Comparison of ENCODE assay signal across 23 mouse cellular contexts in the genomic region with DNA sequence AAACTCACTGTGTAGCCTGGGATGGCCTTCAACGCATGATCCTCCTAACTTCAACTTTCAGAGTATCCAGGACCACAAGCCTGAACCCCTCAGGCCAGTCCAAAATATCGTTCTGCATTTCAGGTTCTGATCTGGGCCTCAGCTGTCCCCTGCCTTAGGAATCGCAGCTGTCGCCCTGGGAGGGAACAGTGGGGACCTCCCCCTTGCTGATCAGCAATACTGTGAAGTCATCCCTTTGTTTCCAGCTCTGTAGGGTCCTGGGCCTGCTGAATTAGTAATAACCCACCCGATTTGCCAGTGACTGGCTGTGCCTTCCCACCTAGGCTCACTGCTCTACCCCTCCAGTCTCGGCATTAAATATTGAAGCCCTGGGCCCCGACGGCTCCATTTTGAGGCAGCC. TPM values are rescaled to one million over a fixed set of nuclear protein-coding genes. Genes with fewer than 3 reads are reported as not detected.
DNase-seq lines count a peak whose midpoint lies in the region; ATAC-seq and TF ChIP-seq lines count a peak whose summit lies in the region.
"Had no signal": no experiment of that assay in that cellular context is flagged by ENCODE, and none has a peak within 500 bp of the region (broad histone marks: within the 10 kb centered on the region; RNA-seq: fewer than 3 reads in every experiment).

No protein-coding gene starts in this region.

- no peaks in the 10 kb centered on the region for H3K36me3 ChIP-seq in hindbrain, embryonic 12.5 days
- no peaks in the 10 kb centered on the region for H3K36me3 ChIP-seq in hindbrain, embryonic 14.5 days (replicated peaks; ENCODE audit: control insufficient read depth, insufficient read depth)
- no peaks in the 10 kb centered on the region for H3K36me3 ChIP-seq in midbrain, embryonic 13.5 days
- H3K36me3 ChIP-seq in midbrain, postnatal 0 days (ENCODE audit: insufficient read depth, low read length), result no peaks in the 10 kb centered on the region
- no peaks in the 10 kb centered on the region for H3K36me3 ChIP-seq in hindbrain, embryonic 13.5 days
- H3K36me3 ChIP-seq in kidney, adult 2 months (ENCODE audit: control insufficient read depth, insufficient read depth, low read length), result no peaks in the 10 kb centered on the region
- H3K36me3 ChIP-seq: embryonic facial prominence, embryonic 13.5 days; forebrain, embryonic 12.5 days; heart, embryonic 12.5 days; hindbrain, embryonic 15.5 days had no signal

- 52% methylated on average over 8 of the region's 8 CpGs for WGBS in hindbrain, embryonic 12.5 days
- WGBS in hindbrain, embryonic 14.5 days, result 38% methylated on average over 8 of the region's 8 CpGs
- 52% methylated on average over 8 of the region's 8 CpGs for WGBS in midbrain, embryonic 13.5 days
- 38% methylated on average over 8 of the region's 8 CpGs for WGBS in midbrain, postnatal 0 days
- 41% methylated on average over 8 of the region's 8 CpGs for WGBS in hindbrain, embryonic 13.5 days
- WGBS in kidney, adult 2 months, result 59% methylated on average over 8 of the region's 8 CpGs

- 0 out of 2 replicates have a peak, but pooled peaks cover 2% of the 10 kb centered on the region for H3K4me1 ChIP-seq in hindbrain, embryonic 12.5 days
- H3K4me1 ChIP-seq in hindbrain, embryonic 14.5 days (replicated peaks; ENCODE audit: control insufficient read depth, insufficient read depth, low read length), result no peaks in the 10 kb centered on the region
- H3K4me1 ChIP-seq in midbrain, embryonic 13.5 days (replicated peaks), result no peaks in the 10 kb centered on the region
- no peaks in the 10 kb centered on the region for H3K4me1 ChIP-seq in midbrain, postnatal 0 days (ENCODE audit: insufficient read depth, low read length)
- H3K4me1 ChIP-seq in hindbrain, embryonic 13.5 days (replicated peaks), result peaks cover 11% of the 10 kb centered on the region
- no peaks in the 10 kb centered on the region for H3K4me1 ChIP-seq in kidney, adult 2 months (ENCODE audit: control insufficient read depth, insufficient read depth, low read length)
- H3K4me1 ChIP-seq: forebrain, embryonic 12.5 days; hindbrain, embryonic 15.5 days had no signal

- H3K9ac ChIP-seq in hindbrain, embryonic 12.5 days, result no peak overlapping the region
- no peak overlapping the region for H3K9ac ChIP-seq in hindbrain, embryonic 14.5 days
- H3K9ac ChIP-seq in midbrain, embryonic 13.5 days (replicated peaks), result no peak overlapping the region
- no peak overlapping the region for H3K9ac ChIP-seq in midbrain, postnatal 0 days (replicated peaks; ENCODE audit: low read length, poor library complexity, severe bottlenecking)
- no peak overlapping the region for H3K9ac ChIP-seq in hindbrain, embryonic 13.5 days
- H3K9ac ChIP-seq: embryonic facial prominence, embryonic 13.5 days; forebrain, embryonic 12.5 days; heart, embryonic 12.5 days; hindbrain, embryonic 15.5 days had no signal

- peak; percentile 68; the same call in 1 of the 2 replicates for ATAC-seq in hindbrain, embryonic 12.5 days (ENCODE audit: low FRiP score)
- ATAC-seq in hindbrain, embryonic 14.5 days (ENCODE audit: low FRiP score), result no peak
- no peak for ATAC-seq in midbrain, embryonic 13.5 days
- ATAC-seq in midbrain, postnatal 0 days (ENCODE audit: low FRiP score), result no peak
- ATAC-seq in hindbrain, embryonic 13.5 days (ENCODE audit: low FRiP score), result no peak

- H3K4me2 ChIP-seq in hindbrain, embryonic 12.5 days (replicated peaks), result no peak overlapping the region
- H3K4me2 ChIP-seq in hindbrain, embryonic 14.5 days (replicated peaks), result no peak overlapping the region
- no peak overlapping the region for H3K4me2 ChIP-seq in midbrain, embryonic 13.5 days (replicated peaks)
- no peak overlapping the region for H3K4me2 ChIP-seq in midbrain, postnatal 0 days (ENCODE audit: low read depth, low read length, poor library complexity, severe bottlenecking)
- H3K4me2 ChIP-seq in hindbrain, embryonic 13.5 days, result no peak overlapping the region
- H3K4me2 ChIP-seq: embryonic facial prominence, embryonic 13.5 days; forebrain, embryonic 12.5 days; heart, embryonic 12.5 days; hindbrain, embryonic 15.5 days had no signal

- H3K9me3 ChIP-seq in hindbrain, embryonic 12.5 days (replicated peaks), result peaks cover 6% of the 10 kb centered on the region; the same call in 1 of the 2 replicates
- no peaks in the 10 kb centered on the region for H3K9me3 ChIP-seq in hindbrain, embryonic 14.5 days (ENCODE audit: control insufficient read depth, low read length)
- H3K9me3 ChIP-seq in midbrain, embryonic 13.5 days, result 0 out of 2 replicates have a peak, but pooled peaks cover 3% of the 10 kb centered on the region
- H3K9me3 ChIP-seq in midbrain, postnatal 0 days (ENCODE audit: low read length), result 0 out of 2 replicates have a peak, but pooled peaks cover 7% of the 10 kb centered on the region
- H3K9me3 ChIP-seq in hindbrain, embryonic 13.5 days, result peaks cover 6% of the 10 kb centered on the region
- H3K9me3 ChIP-seq: hindbrain, embryonic 15.5 days had no signal

- no peak overlapping the region for H3K4me3 ChIP-seq in hindbrain, embryonic 12.5 days
- H3K4me3 ChIP-seq in hindbrain, embryonic 14.5 days (replicated peaks; ENCODE audit: low read length), result no peak overlapping the region
- no peak overlapping the region for H3K4me3 ChIP-seq in midbrain, embryonic 13.5 days (replicated peaks)
- H3K4me3 ChIP-seq in midbrain, postnatal 0 days (ENCODE audit: low read depth, low read length), result no peak overlapping the region
- H3K4me3 ChIP-seq in hindbrain, embryonic 13.5 days, result no peak overlapping the region
- no peak overlapping the region for H3K4me3 ChIP-seq in kidney, adult 2 months (ENCODE audit: insufficient read depth, low read depth, low read length)
- H3K4me3 ChIP-seq: embryonic facial prominence, embryonic 13.5 days; forebrain, embryonic 12.5 days; gastrocnemius, adult 2 months; heart, embryonic 12.5 days; hindbrain, embryonic 15.5 days had no signal

- TF ChIP-seq CTCF in midbrain, postnatal 0 days (IDR thresholded peaks at IDR 0.05), result no peak
- TF ChIP-seq CTCF in kidney, adult 2 months (conservative IDR thresholded peaks at IDR 0.05; ENCODE audit: insufficient read depth, insufficient read length, low read depth, low read length), result no peak

- DNase-seq in hindbrain, embryonic 14.5 days (ENCODE audit: low spot score), result no peak
- no peak for DNase-seq in midbrain, postnatal 0 days (ENCODE audit: low spot score)
- DNase-seq in mesoderm, embryonic 11.5 days (ENCODE audit: low read depth, low spot score), result peak; percentile 15
- DNase-seq in kidney, adult 2 months, result no peak
- DNase-seq: adrenal gland, adult 2 months; adrenal gland, postnatal 25 days; cerebellum, adult 18-20 months; cerebellum, adult 9-11 months; cerebellum, postnatal 36 days; gastrocnemius, adult 2 months; gastrocnemius, postnatal 25 days had no signal

- peak overlapping the region; percentile 36 for H3K27ac ChIP-seq in hindbrain, embryonic 12.5 days
- H3K27ac ChIP-seq in hindbrain, embryonic 14.5 days, result no peak overlapping the region
- H3K27ac ChIP-seq in midbrain, embryonic 13.5 days, result peak overlapping the region; percentile 14; the same call in 1 of the 2 replicates
- no peak overlapping the region for H3K27ac ChIP-seq in midbrain, postnatal 0 days (ENCODE audit: low read depth, low read length)
- H3K27ac ChIP-seq in hindbrain, embryonic 13.5 days, result peak overlapping the region; percentile 52; the same call in 1 of the 2 replicates
- no peak overlapping the region for H3K27ac ChIP-seq in kidney, adult 2 months (ENCODE audit: insufficient read depth, low read depth, low read length)
- H3K27ac ChIP-seq: embryonic facial prominence, embryonic 13.5 days; forebrain, embryonic 12.5 days; gastrocnemius, adult 2 months; hindbrain, embryonic 15.5 days had no signal

- H3K27me3 ChIP-seq in hindbrain, embryonic 12.5 days, result 0 out of 2 replicates have a peak, but pooled peaks cover 4% of the 10 kb centered on the region
- no peaks in the 10 kb centered on the region for H3K27me3 ChIP-seq in hindbrain, embryonic 14.5 days (ENCODE audit: control insufficient read depth, insufficient read depth, low read length)
- no peaks in the 10 kb centered on the region for H3K27me3 ChIP-seq in midbrain, embryonic 13.5 days
- H3K27me3 ChIP-seq in midbrain, postnatal 0 days (ENCODE audit: insufficient read depth, low read length), result no peaks in the 10 kb centered on the region; the same call in 1 of the 2 replicates
- peaks cover 8% of the 10 kb centered on the region; the same call in 1 of the 2 replicates for H3K27me3 ChIP-seq in hindbrain, embryonic 13.5 days
- no peaks in the 10 kb centered on the region for H3K27me3 ChIP-seq in kidney, adult 2 months (replicated peaks; ENCODE audit: control insufficient read depth, insufficient read depth, low read length)
- H3K27me3 ChIP-seq: hindbrain, embryonic 15.5 days had no signal

- no peak for TF ChIP-seq POLR2A in kidney, adult 2 months (IDR thresholded peaks at IDR 0.05; ENCODE audit: low read depth, low read length)

RNA-seq across cellular contexts. Expression of a gene that starts 7.0 kb away (rescaled TPM):
- polyA plus RNA-seq in hindbrain, embryonic 12.5 days (2016; fragmentation: Nextera tagmentation; extraction: Ambion mirVana), result 12.0 and 14.6 TPM in 2 replicates
- polyA plus RNA-seq in hindbrain, embryonic 14.5 days (2014; fragmentation: Nextera tagmentation; extraction: Ambion mirVana), result 13.9 and 15.9 TPM in 2 replicates
- polyA plus RNA-seq in midbrain, embryonic 13.5 days (2015; fragmentation: Nextera tagmentation; extraction: Ambion mirVana), result 12.7 and 13.9 TPM in 2 replicates
- 56.5 and 60.6 TPM in 2 replicates for total RNA-seq in midbrain, postnatal 0 days (2014; rRNA removed)
- 30.4 and 35.0 TPM in 2 replicates for polyA plus RNA-seq in midbrain, postnatal 0 days (2015; fragmentation: Nextera tagmentation; extraction: Ambion mirVana)
- 13.1 and 13.3 TPM in 2 replicates for polyA plus RNA-seq in hindbrain, embryonic 13.5 days (2015; fragmentation: Nextera tagmentation; extraction: Ambion mirVana)
- 11.8 and 12.4 TPM in 2 replicates for polyA plus RNA-seq in kidney, adult 2 months (2012; rRNA removed)

RNA-seq across cellular contexts. Expression of a gene that starts 31.0 kb away (rescaled TPM):
- 22.9 and 26.3 TPM in 2 replicates for polyA plus RNA-seq in hindbrain, embryonic 12.5 days (2016; fragmentation: Nextera tagmentation; extraction: Ambion mirVana)
- polyA plus RNA-seq in hindbrain, embryonic 14.5 days (2014; fragmentation: Nextera tagmentation; extraction: Ambion mirVana), result 12.7 and 13.6 TPM in 2 replicates
- 17.3 and 19.5 TPM in 2 replicates for polyA plus RNA-seq in midbrain, embryonic 13.5 days (2015; fragmentation: Nextera tagmentation; extraction: Ambion mirVana)
- total RNA-seq in midbrain, postnatal 0 days (2014; rRNA removed), result 4.3 and 7.9 TPM in 2 replicates
- polyA plus RNA-seq in midbrain, postnatal 0 days (2015; fragmentation: Nextera tagmentation; extraction: Ambion mirVana), result 14.9 and 15.1 TPM in 2 replicates
- polyA plus RNA-seq in hindbrain, embryonic 13.5 days (2015; fragmentation: Nextera tagmentation; extraction: Ambion mirVana), result 16.2 and 16.9 TPM in 2 replicates
- polyA plus RNA-seq in kidney, adult 2 months (2012; rRNA removed), result 4.8 and 6.0 TPM in 2 replicates

RNA-seq across cellular contexts. Expression of a gene that starts 51.9 kb away (rescaled TPM):
- 97.3 and 99.4 TPM in 2 replicates for polyA plus RNA-seq in hindbrain, embryonic 12.5 days (2016; fragmentation: Nextera tagmentation; extraction: Ambion mirVana)
- 25.4 and 31.0 TPM in 2 replicates for polyA plus RNA-seq in hindbrain, embryonic 14.5 days (2014; fragmentation: Nextera tagmentation; extraction: Ambion mirVana)
- 48.5 and 58.7 TPM in 2 replicates for polyA plus RNA-seq in midbrain, embryonic 13.5 days (2015; fragmentation: Nextera tagmentation; extraction: Ambion mirVana)
- 21.2 and 24.3 TPM in 2 replicates for total RNA-seq in midbrain, postnatal 0 days (2014; rRNA removed)
- 15.5 and 20.0 TPM in 2 replicates for polyA plus RNA-seq in midbrain, postnatal 0 days (2015; fragmentation: Nextera tagmentation; extraction: Ambion mirVana)
- polyA plus RNA-seq in hindbrain, embryonic 13.5 days (2015; fragmentation: Nextera tagmentation; extraction: Ambion mirVana), result 48.8 and 60.7 TPM in 2 replicates
- 1.1 and 1.5 TPM in 2 replicates for polyA plus RNA-seq in kidney, adult 2 months (2012; rRNA removed)
- total RNA-seq: adrenal gland, adult 2 months; adrenal gland, postnatal 25 days; ES-E14; gastrocnemius, adult 2 months; gastrocnemius, postnatal 25 days; granulocyte monocyte progenitor cell, adult 5-6 weeks; heart, adult 8-10 months; heart, postnatal 25 days had no signal
- polyA plus RNA-seq: adrenal gland, adult 2 months; heart, embryonic 16.5 days had no signal

Comparison
In these comparisons a context has a peak if more than half of its experiments do, and no peak if none do; other contexts are left out.
1. H3K27ac ChIP-seq: peak in hindbrain, embryonic 12.5 days (single experiment), midbrain, embryonic 13.5 days (single experiment) and hindbrain, embryonic 13.5 days (single experiment); none in hindbrain, embryonic 14.5 days (single experiment), midbrain, postnatal 0 days (single experiment) and kidney, adult 2 months (single experiment).